Mouse (Mus musculus) hindbrain, embryonic 16.5 days (tissue): Measurements from ENCODE around the gene Arsb. TPM values are rescaled to one million over a fixed set of nuclear protein-coding genes. Genes with fewer than 3 reads are reported as not detected.

Source experiments
- ATAC-seq: fragments of 200-750 bp; cut with Nextera tagmentation; 2 replicates; pipeline ENCODE4 v1.8.0; 2017; ENCODE audit warnings: moderate TSS enrichment, moderate library complexity
- H3K27ac ChIP-seq: fragments of 300-500 bp; sonication (generic); 2 replicates; pipeline ENCODE4 v1.5.1; 2014; ENCODE audit warnings: low read depth, mild to moderate bottlenecking, control low read depth, low read length, moderate library complexity
- H3K27me3 ChIP-seq: fragments of 300-500 bp; sonication (generic); replicated peaks from 2 replicates; pipeline ENCODE4 v1.6.1; 2014; ENCODE audit warnings: low read length; ENCODE audit not compliant: control insufficient read depth, insufficient read depth
- H3K36me3 ChIP-seq: fragments of 300-500 bp; sonication (generic); 2 replicates; pipeline ENCODE4 v1.6.1; 2014; ENCODE audit warnings: mild to moderate bottlenecking, low read length, moderate library complexity, mixed read lengths; ENCODE audit not compliant: control insufficient read depth, insufficient read depth
- H3K4me1 ChIP-seq: fragments of 300-500 bp; sonication (generic); 2 replicates; pipeline ENCODE4 v1.6.1; 2014; ENCODE audit warnings: low read depth, low read length; ENCODE audit not compliant: control insufficient read depth, insufficient read depth
- H3K4me2 ChIP-seq: fragments of 300-500 bp; sonication (generic); 2 replicates; pipeline ENCODE4 v1.6.1; 2014; ENCODE audit warnings: mild to moderate bottlenecking, low read length, control low read depth, moderate library complexity
- H3K4me3 ChIP-seq: fragments of 300-500 bp; sonication (generic); 2 replicates; pipeline ENCODE4 v1.5.1; 2014; ENCODE audit warnings: mild to moderate bottlenecking, low read length, control low read depth, moderate library complexity
- H3K9ac ChIP-seq: fragments of 300-500 bp; sonication (generic); 2 replicates; pipeline ENCODE4 v1.6.1; 2014; ENCODE audit warnings: low read depth, mild to moderate bottlenecking, control low read depth, low read length, moderate library complexity
- H3K9me3 ChIP-seq: fragments of 300-500 bp; sonication (generic); 2 replicates; pipeline ENCODE4 v1.6.1; 2014; ENCODE audit warnings: mild to moderate bottlenecking, low read length, moderate library complexity; ENCODE audit not compliant: control insufficient read depth
- WGBS: fragments of 180-500 bp; shearing (Covaris S2); extraction: QIAGEN DNeasy Blood & Tissue Kit; methylation state at CpG from one replicate; pipeline ENCODE4 v1.1.7; 2014; 5-methylcytosine and 5-hydroxymethylcytosine counted together
- polyA plus RNA-seq: library from polyadenylated mRNA; unstranded; fragments of >200 nt; fragmentation: Nextera tagmentation; extraction: Ambion mirVana; gene quantifications from 2 replicates; pipeline ENCODE4 v1.2.1, GENCODE M21; 2015

Arsb gene
- polyA plus RNA-seq, 1 experiment from 2014 or later, result 12.1 TPM

DNA sequence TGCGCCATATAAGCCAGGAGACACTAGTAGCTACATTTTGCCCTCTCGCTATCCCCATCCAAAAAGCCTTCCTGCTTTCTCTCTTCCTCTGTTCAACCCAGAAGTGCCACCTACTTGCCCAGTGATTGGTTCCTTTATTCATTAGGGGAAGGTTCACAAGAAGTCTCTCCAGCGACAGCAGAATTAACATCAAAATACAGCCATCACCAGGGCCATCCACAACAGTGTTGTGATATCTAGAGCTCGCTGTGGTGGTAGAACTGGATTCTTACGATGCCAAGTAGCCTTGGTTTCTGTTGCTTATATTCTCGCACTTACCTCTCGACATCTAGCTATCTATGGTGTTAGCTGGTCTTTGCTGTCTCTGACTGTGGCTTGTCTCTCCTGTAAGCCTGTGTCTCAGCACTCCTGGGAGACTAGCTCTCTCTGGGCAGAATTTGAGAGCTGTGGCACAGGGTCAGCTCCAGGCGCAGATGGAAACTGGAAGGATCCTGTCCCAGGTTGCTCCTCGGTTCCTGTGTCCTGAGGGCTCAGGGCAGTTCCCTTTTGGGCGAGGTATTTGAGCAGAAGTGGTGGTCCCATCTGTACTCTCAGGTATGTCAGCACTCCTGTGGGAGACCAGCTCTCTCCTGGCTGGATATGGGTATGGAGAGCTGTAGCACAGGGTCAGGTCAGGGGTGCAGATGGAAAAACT is 135.3 kb downstream of the Arsb start:
- H3K36me3 ChIP-seq, result no peaks in the 10 kb centered on the region
- no peak overlapping the region for H3K27ac ChIP-seq
- no peaks in the 10 kb centered on the region for H3K4me1 ChIP-seq
- no peaks in the 10 kb centered on the region for H3K9me3 ChIP-seq
- no peak overlapping the region for H3K4me2 ChIP-seq
- no peak for ATAC-seq
- H3K9ac ChIP-seq, result no peak overlapping the region
- WGBS, result 89% methylated on average over 10 of the region's 10 CpGs
- H3K4me3 ChIP-seq, result no peak overlapping the region
- no peaks in the 10 kb centered on the region for H3K27me3 ChIP-seq

GRCm38 (mm10) chr13:93907971-93908370 is 136.5 kb downstream of the Arsb start:
- 90% methylated on average over 3 of the region's 3 CpGs for WGBS
- H3K9me3 ChIP-seq, result no peaks in the 10 kb centered on the region
- no peak overlapping the region for H3K4me3 ChIP-seq
- H3K9ac ChIP-seq, result no peak overlapping the region
- H3K4me1 ChIP-seq, result no peaks in the 10 kb centered on the region
- H3K4me2 ChIP-seq, result no peak overlapping the region
- H3K36me3 ChIP-seq, result no peaks in the 10 kb centered on the region
- H3K27me3 ChIP-seq, result no peaks in the 10 kb centered on the region
- no peak for ATAC-seq
- H3K27ac ChIP-seq, result no peak overlapping the region

GRCm38 (mm10) chr13:93909847-93910246 is 138.4 kb downstream of the Arsb start:
- Histone ChIP-seq H3K27ac (no peak overlapping the region), H3K4me2 (no peak overlapping the region), H3K27me3 (no peaks in the 10 kb centered on the region), H3K9me3 (no peaks in the 10 kb centered on the region), H3K36me3 (no peaks in the 10 kb centered on the region), H3K9ac (no peak overlapping the region), H3K4me1 (no peaks in the 10 kb centered on the region), H3K4me3 (no peak overlapping the region)
- ATAC-seq, result no peak
- 78% methylated on average over 5 of the region's 5 CpGs for WGBS

DNA sequence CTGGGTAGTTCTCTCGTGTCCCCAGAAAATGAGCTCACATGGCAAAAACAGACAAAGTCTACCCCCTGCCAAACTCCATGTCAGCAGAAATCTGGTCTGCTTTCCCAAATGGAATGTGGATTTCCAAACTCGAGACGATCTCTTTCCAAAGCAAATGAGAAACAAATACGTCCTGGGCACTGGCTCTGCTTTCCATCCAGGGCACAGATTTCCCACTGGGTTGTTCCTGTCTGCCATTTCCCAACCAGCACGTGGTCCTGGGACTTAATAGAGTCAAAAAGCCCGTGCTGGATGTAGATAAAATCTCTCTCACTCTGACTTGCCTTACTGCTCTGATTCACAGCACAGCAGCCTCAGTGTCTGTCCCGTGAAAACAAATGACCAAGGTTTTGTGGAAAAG is 139.6 kb downstream of the Arsb start:
- H3K27ac ChIP-seq, result no peak overlapping the region
- H3K4me3 ChIP-seq, result no peak overlapping the region
- no peaks in the 10 kb centered on the region for H3K9me3 ChIP-seq
- 56% methylated on average over 7 of the region's 7 CpGs for WGBS
- no peaks in the 10 kb centered on the region for H3K27me3 ChIP-seq
- H3K9ac ChIP-seq, result no peak overlapping the region
- no peaks in the 10 kb centered on the region for H3K4me1 ChIP-seq
- no peak overlapping the region for H3K4me2 ChIP-seq
- ATAC-seq, result no peak
- H3K36me3 ChIP-seq, result no peaks in the 10 kb centered on the region

- Histone ChIP-seq H3K9me3 (no peaks in the 10 kb centered on the region), H3K27me3 (no peaks in the 10 kb centered on the region), H3K9ac (no peak overlapping the region), H3K27ac (no peak overlapping the region), H3K4me1 (no peaks in the 10 kb centered on the region), H3K4me2 (no peak overlapping the region), H3K4me3 (no peak overlapping the region), H3K36me3 (no peaks in the 10 kb centered on the region)
- 79% methylated on average over 5 of the region's 5 CpGs for WGBS
- ATAC-seq, result no peak
Observed at GRCm38 (mm10) chr13:93912326-93912915, 141.0 kb downstream of the Arsb start.

- Histone ChIP-seq H3K4me1 (no peaks in the 10 kb centered on the region), H3K27me3 (no peaks in the 10 kb centered on the region), H3K4me3 (no peak overlapping the region), H3K9me3 (no peaks in the 10 kb centered on the region), H3K36me3 (no peaks in the 10 kb centered on the region), H3K27ac (no peak overlapping the region), H3K4me2 (no peak overlapping the region), H3K9ac (no peak overlapping the region)
- ATAC-seq, result no peak
- 88% methylated on average over 3 of the region's 3 CpGs for WGBS
Observed at GRCm38 (mm10) chr13:93914206-93914605, 142.8 kb downstream of the Arsb start.

DNA sequence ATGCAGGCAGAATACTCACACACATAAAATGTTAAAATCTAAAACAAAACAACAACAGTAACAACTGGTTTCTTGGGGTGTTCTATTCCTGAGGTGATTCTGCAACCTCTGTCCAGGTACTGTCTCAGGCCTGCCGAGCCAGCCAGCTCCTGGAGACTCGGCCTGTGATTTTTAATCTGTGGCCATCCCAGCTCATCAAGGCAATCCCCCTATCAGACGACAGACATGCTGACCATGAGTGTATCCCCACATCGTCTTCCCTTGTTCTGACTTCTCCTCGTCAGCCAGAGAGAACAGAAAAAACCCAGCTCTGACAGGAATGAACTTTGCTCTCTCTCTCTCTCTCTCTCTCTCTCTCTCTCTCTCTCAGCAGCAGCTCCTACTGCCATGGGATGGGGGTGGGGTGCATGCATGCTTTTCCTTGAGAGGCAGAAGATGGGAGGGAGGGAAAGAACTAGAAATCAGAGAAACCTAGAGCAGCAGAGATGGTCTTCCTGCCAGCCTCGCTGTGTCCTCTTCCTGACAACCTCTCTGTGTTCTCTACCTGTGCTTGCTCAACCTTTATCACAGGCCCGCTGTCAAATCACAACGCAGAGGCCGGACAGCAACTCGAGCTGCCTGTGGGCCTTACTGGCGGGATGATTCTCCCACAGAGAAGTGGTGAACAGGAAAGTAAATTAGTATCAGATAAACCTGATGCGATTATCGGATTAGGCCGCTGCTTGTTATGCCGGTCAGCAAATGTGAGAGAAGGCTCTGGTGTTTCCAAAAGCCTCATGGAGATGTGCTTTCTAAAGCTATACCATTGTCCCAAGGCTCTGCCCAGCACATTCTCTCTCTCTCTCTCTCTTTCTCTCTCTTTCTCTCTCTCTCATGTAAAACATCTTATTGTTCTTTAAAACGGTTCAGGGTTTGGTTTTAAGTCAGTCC is 144.5 kb downstream of the Arsb start:
- Histone ChIP-seq H3K4me2 (no peak overlapping the region), H3K4me1 (no peaks in the 10 kb centered on the region), H3K27me3 (no peaks in the 10 kb centered on the region), H3K36me3 (no peaks in the 10 kb centered on the region), H3K4me3 (no peak overlapping the region), H3K27ac (no peak overlapping the region), H3K9ac (no peak overlapping the region), H3K9me3 (no peaks in the 10 kb centered on the region)
- ATAC-seq, result no peak
- 69% methylated on average over 16 of the region's 16 CpGs for WGBS

DNA sequence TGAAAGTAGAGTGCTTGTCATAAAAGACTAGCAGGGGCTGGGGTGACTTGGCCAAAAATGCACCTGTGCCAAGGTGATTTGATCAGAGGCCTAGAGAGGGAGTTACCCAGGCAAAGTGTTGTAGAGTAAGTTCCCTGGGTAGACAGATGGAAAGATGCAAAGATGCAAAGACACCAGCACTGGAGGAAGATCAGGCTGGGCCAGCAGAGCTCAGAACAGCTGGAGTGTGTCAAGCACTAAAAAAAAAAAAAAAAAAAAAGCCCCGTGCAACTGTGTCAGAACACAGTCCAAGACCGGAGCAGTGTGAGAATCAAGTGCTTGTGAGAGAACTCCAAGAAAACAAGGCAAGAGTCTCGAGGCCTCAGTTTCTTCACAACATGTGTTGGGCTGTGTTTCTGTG is 148.1 kb downstream of the Arsb start:
- Histone ChIP-seq H3K27ac (no peak overlapping the region), H3K9ac (no peak overlapping the region), H3K4me1 (no peaks in the 10 kb centered on the region), H3K27me3 (no peaks in the 10 kb centered on the region), H3K4me3 (no peak overlapping the region), H3K36me3 (no peaks in the 10 kb centered on the region), H3K9me3 (no peaks in the 10 kb centered on the region), H3K4me2 (no peak overlapping the region)
- no peak for ATAC-seq
- WGBS, result 68% methylated on average over 3 of the region's 3 CpGs

- Histone ChIP-seq H3K4me2 (no peak overlapping the region), H3K4me3 (no peak overlapping the region), H3K27ac (no peak overlapping the region), H3K4me1 (no peaks in the 10 kb centered on the region), H3K36me3 (no peaks in the 10 kb centered on the region), H3K9me3 (no peaks in the 10 kb centered on the region), H3K9ac (no peak overlapping the region), H3K27me3 (no peaks in the 10 kb centered on the region)
- WGBS, result 80% methylated on average over 8 of the region's 8 CpGs
- ATAC-seq, result no peak
Observed at GRCm38 (mm10) chr13:93920080-93920785, 148.8 kb downstream of the Arsb start.
